Mouse (Mus musculus): ENCODE measurements at regions not wholly inside any gene's neighbourhood (a gene's known extent, or its start where the extent isn't known, plus 50 kb on each side); places are given as distances from the start of the nearest gene placed in this dataset.

DNA sequence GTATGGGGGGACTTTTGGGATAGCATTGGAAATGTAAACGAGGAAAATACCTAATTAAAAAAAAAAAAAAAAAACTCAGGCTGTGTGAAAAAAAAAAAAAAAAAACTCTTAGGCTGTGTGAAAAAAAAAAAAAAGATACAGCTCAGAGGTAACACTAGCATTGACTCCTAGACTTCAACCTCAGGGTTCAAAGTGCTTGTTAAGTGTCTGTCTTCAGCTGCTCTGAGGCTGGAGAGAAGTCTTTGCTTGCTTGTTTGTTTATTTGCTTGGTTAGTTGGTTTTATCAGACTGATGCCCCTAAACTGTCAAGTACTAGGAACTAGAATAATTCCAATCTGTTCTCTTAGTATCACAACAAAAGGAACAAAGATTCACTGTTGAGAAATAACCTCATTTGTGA lies 360.1 kb upstream of the Impg1 start:
- TF ChIP-seq CTCF (IDR thresholded peaks at IDR 0.05; ENCODE audit: low read depth, low read length) (no peak), POLR2A (IDR thresholded peaks at IDR 0.05; ENCODE audit: insufficient read depth, low read length) (no peak)
